Mouse (Mus musculus): ENCODE measurements around the gene Per3.

Per3 gene

GRCm38 (mm10) chr4:151044037-151044943 is at the start of gene Per3:
Gene Per3, minus strand, starts transcription at chr4:151044665.
- DNase-seq (ENCODE audit: extremely low spot score, low read depth, low spot score): peak; percentile 49

- no peak for DNase-seq (ENCODE audit: extremely low spot score, low read depth, low spot score)
Measured at GRCm38 (mm10) chr4:151089270-151089669, 44.8 kb upstream of the Per3 start, which contains the start of gene Gm13090. Gene Gm13090, plus strand, starts transcription at chr4:151089570.

DNA sequence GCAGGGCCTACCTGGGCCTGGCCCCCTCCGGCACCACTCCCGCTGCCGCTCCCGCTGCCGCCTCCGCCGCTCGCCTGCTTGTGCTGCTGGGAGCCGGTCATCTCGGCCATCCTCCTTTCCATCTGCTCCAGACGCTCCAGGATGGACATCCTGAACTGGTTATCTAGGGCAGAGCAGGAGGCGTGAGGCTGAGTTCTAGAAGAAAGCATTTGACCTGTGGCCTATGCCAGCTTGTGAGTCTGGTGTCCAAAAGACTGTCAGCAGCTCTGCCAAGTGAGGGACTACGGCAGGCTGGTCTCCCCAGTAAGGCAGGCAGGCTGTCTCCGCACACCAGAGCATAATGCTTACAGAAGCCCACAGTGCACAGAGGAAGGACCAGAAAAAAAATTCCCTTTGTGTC is 44.4 kb upstream of the Per3 start:
- DNase-seq (ENCODE audit: extremely low spot score, low read depth, low spot score): no peak

- DNase-seq (ENCODE audit: extremely low spot score, low read depth, low spot score): no peak
Measured at GRCm38 (mm10) chr4:151087358-151087757, 42.9 kb upstream of the Per3 start.

- no peak for DNase-seq (ENCODE audit: extremely low spot score, low read depth, low spot score)
Measured at GRCm38 (mm10) chr4:151083027-151083426, 38.6 kb upstream of the Per3 start.

- DNase-seq (ENCODE audit: extremely low spot score, low read depth, low spot score): no peak
Measured at GRCm38 (mm10) chr4:151081977-151082376, 37.5 kb upstream of the Per3 start.

- no peak for DNase-seq (ENCODE audit: extremely low spot score, low read depth, low spot score)
Measured at GRCm38 (mm10) chr4:151081355-151081754, 36.9 kb upstream of the Per3 start.

- no peak for DNase-seq (ENCODE audit: extremely low spot score, low read depth, low spot score)
Measured at GRCm38 (mm10) chr4:151074817-151075216, 30.4 kb upstream of the Per3 start.

GRCm38 (mm10) chr4:151073108-151073744 is 28.8 kb upstream of the Per3 start:
- no peak for DNase-seq (ENCODE audit: extremely low spot score, low read depth, low spot score)

GRCm38 (mm10) chr4:151070962-151071361 is 26.5 kb upstream of the Per3 start:
- DNase-seq (ENCODE audit: extremely low spot score, low read depth, low spot score): no peak

GRCm38 (mm10) chr4:151068751-151069150 is 24.3 kb upstream of the Per3 start:
- DNase-seq (ENCODE audit: extremely low spot score, low read depth, low spot score): no peak

- DNase-seq (ENCODE audit: extremely low spot score, low read depth, low spot score): no peak
Measured at GRCm38 (mm10) chr4:151059566-151059965, 15.1 kb upstream of the Per3 start.

- DNase-seq (ENCODE audit: extremely low spot score, low read depth, low spot score): no peak
Measured at GRCm38 (mm10) chr4:151058634-151059033, 14.2 kb upstream of the Per3 start.

- peak; percentile 87 for DNase-seq (ENCODE audit: extremely low spot score, low read depth, low spot score)
Measured at GRCm38 (mm10) chr4:151057347-151058321, 13.2 kb upstream of the Per3 start, which contains the start of gene Vamp3. Gene Vamp3, minus strand, starts transcription at chr4:151057963.

DNA sequence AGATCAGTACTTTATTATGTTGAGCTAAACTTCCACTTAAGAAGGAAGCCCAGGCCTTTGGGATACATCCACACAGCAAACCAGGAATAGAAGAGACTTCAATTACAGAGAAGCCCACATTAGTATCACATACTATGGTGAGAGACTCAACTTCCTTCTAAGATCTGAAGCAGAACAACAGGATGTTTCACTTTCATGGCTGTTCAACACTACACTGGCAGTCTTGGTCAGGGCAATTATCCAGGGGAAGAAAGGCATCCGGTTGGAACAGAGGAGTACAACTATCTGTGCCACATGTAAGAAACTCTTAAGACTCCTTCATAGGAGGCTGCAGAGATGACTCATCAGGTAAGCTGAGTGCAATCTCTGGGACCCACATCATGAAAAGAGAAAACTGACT is 6.7 kb upstream of the Per3 start:
- no peak for DNase-seq (ENCODE audit: extremely low spot score, low read depth, low spot score)

- DNase-seq (ENCODE audit: extremely low spot score, low read depth, low spot score): no peak
Measured at GRCm38 (mm10) chr4:151046524-151046923, 2.1 kb upstream of the Per3 start.

DNA sequence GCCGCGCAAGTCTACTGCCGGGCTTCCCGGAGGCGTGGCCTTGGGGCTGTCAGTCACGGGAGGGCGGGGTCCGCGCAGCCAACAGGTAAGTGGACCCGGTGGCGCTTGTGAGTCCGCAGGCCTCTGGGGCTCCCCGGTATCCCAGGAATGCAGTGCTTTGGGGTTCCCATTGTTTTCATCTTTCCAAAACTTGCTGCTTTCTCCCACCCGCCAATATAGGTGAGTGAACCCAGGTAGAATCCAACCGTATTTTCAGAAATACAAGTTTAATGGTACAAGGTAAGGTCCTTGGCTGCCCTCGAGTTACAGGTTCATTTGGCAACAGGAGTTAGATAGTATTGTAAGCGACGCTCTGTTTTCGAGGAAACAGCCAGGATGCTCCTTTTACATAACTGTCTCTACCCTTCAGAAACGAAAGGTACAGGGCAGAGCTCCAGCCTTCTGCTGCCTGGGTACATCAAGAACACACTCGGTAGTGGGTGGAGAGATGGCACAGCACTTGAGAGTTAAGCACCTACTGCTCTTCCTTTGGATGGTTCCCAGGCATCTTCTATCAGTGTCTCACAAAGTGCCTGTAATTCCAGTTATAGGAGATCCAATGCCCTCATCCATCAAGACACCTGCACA is 592 bp upstream of the Per3 start:
- no peak for DNase-seq (ENCODE audit: extremely low spot score, low read depth, low spot score)

GRCm38 (mm10) chr4:151043281-151043680 is 1.2 kb downstream of the Per3 start:
- DNase-seq (ENCODE audit: extremely low spot score, low read depth, low spot score): no peak

- DNase-seq (ENCODE audit: extremely low spot score, low read depth, low spot score): no peak
Measured at GRCm38 (mm10) chr4:151041506-151041905, 3.0 kb downstream of the Per3 start.

DNA sequence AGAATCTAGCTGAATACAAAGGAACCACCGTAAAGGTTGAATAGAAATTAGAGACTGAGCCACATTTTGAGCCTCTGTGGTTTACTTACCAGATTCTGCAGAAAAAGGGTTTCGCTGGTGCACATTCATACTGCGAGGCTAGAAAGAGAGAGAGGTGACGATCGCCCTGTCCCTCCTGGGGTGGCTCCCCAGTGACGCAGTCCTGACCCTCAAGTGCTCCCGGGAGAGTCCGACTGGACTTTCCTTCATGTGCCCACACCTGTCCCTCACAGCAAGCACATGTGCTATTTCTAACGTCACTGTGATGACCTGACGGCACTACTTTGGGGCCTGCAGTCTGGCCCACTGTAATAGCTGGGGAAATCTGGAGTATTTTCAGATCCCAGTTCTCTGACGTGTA is 6.7 kb downstream of the Per3 start:
- no peak for DNase-seq (ENCODE audit: extremely low spot score, low read depth, low spot score)
